Mouse (Mus musculus): ENCODE results near the gene Maco1. TPM values are rescaled to one million over a fixed set of nuclear protein-coding genes. Genes with fewer than 3 reads are reported as not detected.

Gene Maco1
- polyA plus RNA-seq, 1 experiment from 2014 or later = 25.5 TPM

DNA sequence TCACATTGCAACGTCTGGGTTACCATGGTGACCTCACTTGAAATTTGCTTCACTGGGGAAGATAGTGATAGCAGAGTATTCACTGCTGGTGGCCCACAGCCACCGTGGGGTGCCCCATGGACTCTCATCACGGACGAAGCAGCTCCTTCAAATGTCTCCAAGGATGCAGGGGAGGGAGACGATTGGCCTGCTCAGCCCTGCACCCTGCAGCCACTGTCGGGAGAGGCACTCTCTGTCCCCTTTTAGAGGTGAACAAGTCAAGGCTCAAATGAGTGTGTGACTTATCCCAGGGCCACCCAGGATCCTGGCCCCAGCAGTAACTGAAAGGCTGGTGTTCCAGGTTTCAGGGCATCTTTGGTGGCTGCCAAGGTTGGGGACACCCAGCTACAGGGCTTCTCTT lies 61.4 kb downstream of the Maco1 start:
- no peaks in the 10 kb centered on the region for H3K9me3 ChIP-seq (ENCODE audit: control insufficient read depth, low read length)
- no peaks in the 10 kb centered on the region for H3K36me3 ChIP-seq (ENCODE audit: control insufficient read depth, insufficient read depth, low read length)
- H3K4me3 ChIP-seq (ENCODE audit: control insufficient read depth in 1 of 2, insufficient read depth in 1 of 2, low read depth in 1 of 2, low read length in 2 of 2) = no peak overlapping the region
- WGBS = 60% methylated on average over 6 of the region's 6 CpGs
- H3K27me3 ChIP-seq (ENCODE audit: control insufficient read depth, insufficient read depth, low read length) = no peaks in the 10 kb centered on the region
- H3K4me2 ChIP-seq (ENCODE audit: low read length) = no peak overlapping the region
- H3K27ac ChIP-seq (replicated peaks in 1 of 2; ENCODE audit: control insufficient read depth in 1 of 2, insufficient read depth in 1 of 2, low read depth in 2 of 2, low read length in 2 of 2) = no peak overlapping the region
- ATAC-seq (ENCODE audit: insufficient number of reproducible peaks, insufficient read depth, low FRiP score, low read depth) = no peak
- H3K9ac ChIP-seq (ENCODE audit: low read length) = no peak overlapping the region
- peaks cover 2 to 8% of the 10 kb centered on the region in 2 experiments; a peak in 3 of 4 replicates for H3K4me1 ChIP-seq (ENCODE audit: control insufficient read depth in 2 of 2, insufficient read depth in 2 of 2, low read length in 2 of 2)

DNA sequence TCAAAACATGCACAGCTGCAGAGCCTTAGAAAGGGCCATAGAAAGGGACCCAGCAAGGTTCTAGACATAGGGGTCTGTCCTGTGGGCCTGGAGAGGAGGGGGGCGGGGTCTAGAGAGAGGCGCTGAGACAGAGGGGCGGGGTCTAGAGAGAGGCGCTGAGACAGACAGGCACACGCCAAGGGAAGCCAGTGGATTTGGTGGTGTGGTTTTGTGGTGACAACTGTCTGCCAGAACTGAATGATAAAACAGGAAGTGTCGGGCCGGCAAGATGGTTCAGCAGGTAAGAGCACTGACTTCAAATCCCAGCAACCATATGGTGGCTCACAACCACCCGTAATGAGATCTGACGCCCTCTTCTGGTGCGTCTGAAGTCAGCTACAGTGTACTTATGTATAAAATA lies 66.2 kb downstream of the Maco1 start:
- Histone ChIP-seq H3K4me1 (ENCODE audit: control insufficient read depth in 2 of 2, insufficient read depth in 2 of 2, low read length in 2 of 2) (no peaks in the 10 kb centered on the region), H3K27ac (replicated peaks in 1 of 2; ENCODE audit: control insufficient read depth in 1 of 2, insufficient read depth in 1 of 2, low read depth in 2 of 2, low read length in 2 of 2) (no peak overlapping the region), H3K9me3 (ENCODE audit: control insufficient read depth, low read length) (no peaks in the 10 kb centered on the region), H3K4me2 (ENCODE audit: low read length) (no peak overlapping the region), H3K9ac (ENCODE audit: low read length) (no peak overlapping the region), H3K27me3 (ENCODE audit: control insufficient read depth, insufficient read depth, low read length) (no peaks in the 10 kb centered on the region), H3K36me3 (ENCODE audit: control insufficient read depth, insufficient read depth, low read length) (no peaks in the 10 kb centered on the region), H3K4me3 (ENCODE audit: control insufficient read depth in 1 of 2, insufficient read depth in 1 of 2, low read depth in 1 of 2, low read length in 2 of 2) (no peak overlapping the region)
- WGBS = 41% methylated on average over 10 of the region's 10 CpGs
- ATAC-seq (ENCODE audit: insufficient number of reproducible peaks, insufficient read depth, low FRiP score, low read depth) = no peak

DNA sequence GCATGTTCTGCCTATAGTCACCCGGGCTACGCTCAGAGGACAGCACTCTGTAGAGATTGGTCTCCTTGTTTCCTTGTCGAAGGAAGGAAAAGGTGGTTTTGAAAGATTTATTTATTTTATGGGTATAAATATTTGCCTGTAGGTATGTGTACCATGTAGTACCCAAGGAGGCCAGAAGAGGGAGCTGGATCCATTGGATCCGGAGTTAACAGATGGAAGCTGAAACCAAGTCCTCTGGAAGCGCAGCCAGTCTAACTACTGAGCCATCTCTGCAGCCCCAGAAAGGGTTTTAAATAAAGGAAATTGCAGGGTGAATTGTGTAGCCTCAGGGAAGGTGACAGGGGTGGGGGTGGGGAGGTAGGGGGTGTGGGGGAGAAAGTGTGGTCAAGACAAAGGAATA lies 68.4 kb downstream of the Maco1 start:
- no peak overlapping the region for H3K4me3 ChIP-seq (ENCODE audit: control insufficient read depth in 1 of 2, insufficient read depth in 1 of 2, low read depth in 1 of 2, low read length in 2 of 2)
- H3K4me2 ChIP-seq (ENCODE audit: low read length) = no peak overlapping the region
- no peaks in the 10 kb centered on the region for H3K9me3 ChIP-seq (ENCODE audit: control insufficient read depth, low read length)
- no peaks in the 10 kb centered on the region for H3K36me3 ChIP-seq (ENCODE audit: control insufficient read depth, insufficient read depth, low read length)
- no peak for ATAC-seq (ENCODE audit: insufficient number of reproducible peaks, insufficient read depth, low FRiP score, low read depth)
- no peaks in the 10 kb centered on the region for H3K27me3 ChIP-seq (ENCODE audit: control insufficient read depth, insufficient read depth, low read length)
- no peak overlapping the region for H3K9ac ChIP-seq (ENCODE audit: low read length)
- H3K4me1 ChIP-seq (ENCODE audit: control insufficient read depth in 2 of 2, insufficient read depth in 2 of 2, low read length in 2 of 2) = no peaks in the 10 kb centered on the region
- WGBS = 62% methylated on average over 5 of the region's 5 CpGs
- no peak overlapping the region for H3K27ac ChIP-seq (replicated peaks in 1 of 2; ENCODE audit: control insufficient read depth in 1 of 2, insufficient read depth in 1 of 2, low read depth in 2 of 2, low read length in 2 of 2)

DNA sequence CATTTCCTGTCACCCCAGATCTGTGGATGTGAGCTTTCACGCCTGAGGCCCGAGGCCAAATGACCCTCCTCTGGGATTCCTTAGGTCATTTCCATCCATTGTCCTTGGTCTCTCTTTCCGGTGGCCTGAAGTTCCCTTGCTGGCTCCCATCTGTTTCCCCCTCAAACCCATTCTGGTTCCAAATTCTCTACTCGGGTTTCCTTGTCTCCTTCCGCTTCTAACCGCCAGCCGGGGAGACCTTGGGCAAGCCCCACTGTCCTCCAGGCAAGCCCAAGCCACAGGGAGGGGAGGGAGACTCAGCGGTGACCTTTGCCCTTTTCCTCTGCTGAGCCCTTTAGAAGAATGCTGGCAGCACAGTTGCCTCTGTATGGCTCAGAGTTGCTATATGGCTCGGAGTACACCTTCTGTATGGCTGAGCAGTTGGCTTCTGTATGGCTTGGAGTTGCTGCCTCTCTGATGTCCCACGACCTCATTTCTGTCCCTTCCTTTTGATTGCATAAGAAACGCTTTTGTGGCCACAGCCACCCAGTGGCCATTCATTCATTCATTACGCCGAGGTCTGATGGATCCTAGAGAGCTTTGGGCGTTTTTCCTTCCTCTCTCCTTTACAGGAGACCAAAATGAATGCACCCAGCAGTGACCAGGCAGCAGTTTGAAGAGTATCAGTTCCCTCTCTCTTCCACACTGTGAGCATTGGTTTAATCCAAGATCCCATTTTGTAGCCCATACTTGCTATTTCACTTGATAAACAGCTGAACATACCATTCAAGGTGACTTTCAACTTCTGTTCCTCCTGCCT lies 73.8 kb downstream of the Maco1 start:
- no peak overlapping the region for H3K4me3 ChIP-seq (ENCODE audit: control insufficient read depth in 1 of 2, insufficient read depth in 1 of 2, low read depth in 1 of 2, low read length in 2 of 2)
- H3K4me1 ChIP-seq (ENCODE audit: control insufficient read depth in 2 of 2, insufficient read depth in 2 of 2, low read length in 2 of 2) = peaks cover 3 to 10% of the 10 kb centered on the region in 2 experiments; a peak in 2 of 4 replicates
- H3K36me3 ChIP-seq (ENCODE audit: control insufficient read depth, insufficient read depth, low read length) = no peaks in the 10 kb centered on the region
- 0 out of 4 replicates have a peak overlapping the region, but pooled peaks of 1 of the 2 experiments have one; percentile 14 for H3K27ac ChIP-seq (replicated peaks in 1 of 2; ENCODE audit: control insufficient read depth in 1 of 2, insufficient read depth in 1 of 2, low read depth in 2 of 2, low read length in 2 of 2)
- ATAC-seq (ENCODE audit: insufficient number of reproducible peaks, insufficient read depth, low FRiP score, low read depth) = no peak
- H3K4me2 ChIP-seq (ENCODE audit: low read length) = no peak overlapping the region
- no peaks in the 10 kb centered on the region for H3K9me3 ChIP-seq (ENCODE audit: control insufficient read depth, low read length)
- H3K27me3 ChIP-seq (ENCODE audit: control insufficient read depth, insufficient read depth, low read length) = no peaks in the 10 kb centered on the region
- WGBS = 50% methylated on average over 14 of the region's 14 CpGs
- H3K9ac ChIP-seq (ENCODE audit: low read length) = no peak overlapping the region

DNA sequence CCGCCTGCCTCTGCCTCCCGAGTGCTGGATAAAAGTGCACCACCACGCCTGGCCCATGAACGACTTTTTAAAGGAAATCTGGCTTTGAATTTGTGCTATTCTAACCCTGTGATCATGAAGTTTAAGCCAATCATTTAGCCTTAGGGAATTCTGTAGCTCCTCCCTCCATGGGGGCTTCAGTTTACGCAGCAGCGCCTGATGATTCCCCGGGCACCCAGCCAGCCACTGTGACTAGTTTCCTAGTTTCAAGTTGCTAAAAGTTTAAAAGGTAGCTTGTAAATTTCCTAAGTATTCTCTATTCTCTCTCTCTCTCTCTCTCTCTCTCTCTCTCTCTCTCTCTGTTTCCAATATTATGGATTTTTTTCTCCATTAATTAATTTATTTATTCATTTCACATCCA lies 76.9 kb downstream of the Maco1 start:
- H3K27ac ChIP-seq (replicated peaks in 1 of 2; ENCODE audit: control insufficient read depth in 1 of 2, insufficient read depth in 1 of 2, low read depth in 2 of 2, low read length in 2 of 2) = no peak overlapping the region
- no peak for ATAC-seq (ENCODE audit: insufficient number of reproducible peaks, insufficient read depth, low FRiP score, low read depth)
- WGBS = 67% methylated on average over 7 of the region's 7 CpGs
- H3K9me3 ChIP-seq (ENCODE audit: control insufficient read depth, low read length) = no peaks in the 10 kb centered on the region
- no peak overlapping the region for H3K4me3 ChIP-seq (ENCODE audit: control insufficient read depth in 1 of 2, insufficient read depth in 1 of 2, low read depth in 1 of 2, low read length in 2 of 2)
- H3K36me3 ChIP-seq (ENCODE audit: control insufficient read depth, insufficient read depth, low read length) = no peaks in the 10 kb centered on the region
- no peaks in the 10 kb centered on the region for H3K27me3 ChIP-seq (ENCODE audit: control insufficient read depth, insufficient read depth, low read length)
- no peak overlapping the region for H3K9ac ChIP-seq (ENCODE audit: low read length)
- H3K4me2 ChIP-seq (ENCODE audit: low read length) = no peak overlapping the region
- H3K4me1 ChIP-seq (ENCODE audit: control insufficient read depth in 2 of 2, insufficient read depth in 2 of 2, low read length in 2 of 2) = peaks cover 8 to 16% of the 10 kb centered on the region in 2 experiments; a peak in 2 of 4 replicates

DNA sequence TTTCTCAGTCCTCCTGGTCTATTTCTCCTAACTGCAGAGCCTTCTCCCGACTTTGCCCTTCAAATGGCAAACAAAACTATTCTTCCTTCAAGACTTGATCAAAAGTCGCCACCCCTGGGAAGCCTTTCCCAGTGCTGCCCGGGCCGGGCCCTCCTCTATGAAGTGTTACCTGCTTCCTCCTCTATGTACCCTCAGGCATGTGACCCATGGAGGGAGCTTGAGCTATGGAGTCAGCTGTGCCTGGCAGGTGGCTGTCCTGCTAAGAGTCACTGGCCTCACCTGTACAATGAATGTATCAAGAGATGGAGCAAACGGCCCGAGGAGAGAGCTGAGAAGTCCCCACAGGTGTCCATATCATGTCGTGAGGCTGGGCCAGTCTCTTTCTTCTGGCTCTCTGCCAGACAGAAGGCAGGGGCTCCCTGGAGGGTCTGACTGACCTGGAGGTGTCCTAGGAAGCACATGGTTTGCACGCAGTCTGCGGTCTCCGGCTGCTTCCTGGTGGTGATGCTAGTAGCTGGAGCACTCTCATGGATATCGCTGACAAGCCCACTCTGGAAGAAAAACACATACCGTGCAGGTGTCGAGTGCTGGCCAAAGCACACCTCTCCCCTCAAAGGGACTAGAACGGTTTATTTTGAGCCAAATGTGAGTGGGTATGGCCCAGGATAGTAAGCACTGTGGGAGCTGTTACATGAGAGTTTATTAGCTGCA lies 77.8 kb downstream of the Maco1 start:
- H3K4me2 ChIP-seq (ENCODE audit: low read length) = no peak overlapping the region
- H3K4me3 ChIP-seq (ENCODE audit: control insufficient read depth in 1 of 2, insufficient read depth in 1 of 2, low read depth in 1 of 2, low read length in 2 of 2) = no peak overlapping the region
- no peak for ATAC-seq (ENCODE audit: insufficient number of reproducible peaks, insufficient read depth, low FRiP score, low read depth)
- no peaks in the 10 kb centered on the region for H3K9me3 ChIP-seq (ENCODE audit: control insufficient read depth, low read length)
- H3K36me3 ChIP-seq (ENCODE audit: control insufficient read depth, insufficient read depth, low read length) = no peaks in the 10 kb centered on the region
- no peak overlapping the region for H3K27ac ChIP-seq (replicated peaks in 1 of 2; ENCODE audit: control insufficient read depth in 1 of 2, insufficient read depth in 1 of 2, low read depth in 2 of 2, low read length in 2 of 2)
- WGBS = 47% methylated on average over 14 of the region's 14 CpGs
- peaks cover 8 to 16% of the 10 kb centered on the region in 2 experiments; a peak in 2 of 4 replicates for H3K4me1 ChIP-seq (ENCODE audit: control insufficient read depth in 2 of 2, insufficient read depth in 2 of 2, low read length in 2 of 2)
- H3K27me3 ChIP-seq (ENCODE audit: control insufficient read depth, insufficient read depth, low read length) = no peaks in the 10 kb centered on the region
- H3K9ac ChIP-seq (ENCODE audit: low read length) = no peak overlapping the region

DNA sequence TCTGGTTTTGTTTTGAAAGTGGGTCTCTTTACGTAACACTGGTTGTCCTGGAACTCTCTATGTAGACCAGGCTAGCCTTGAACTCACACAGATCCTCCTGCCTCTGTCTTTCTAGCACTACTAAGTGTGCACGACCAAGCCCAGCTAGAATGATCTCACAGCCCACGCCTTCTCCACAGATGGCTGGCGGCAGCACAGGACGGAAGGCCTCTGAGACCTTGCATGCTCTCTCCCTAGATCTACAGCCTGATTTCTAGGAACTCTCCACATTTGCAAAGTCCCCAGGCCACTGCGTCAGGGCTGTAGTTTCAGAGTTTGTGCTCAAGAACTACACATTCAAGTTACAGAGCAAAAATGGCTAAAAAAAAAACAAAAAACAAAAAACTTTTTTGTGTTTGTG lies 79.0 kb downstream of the Maco1 start:
- no peaks in the 10 kb centered on the region for H3K36me3 ChIP-seq (ENCODE audit: control insufficient read depth, insufficient read depth, low read length)
- no peak overlapping the region for H3K4me3 ChIP-seq (ENCODE audit: control insufficient read depth in 1 of 2, insufficient read depth in 1 of 2, low read depth in 1 of 2, low read length in 2 of 2)
- no peak overlapping the region for H3K27ac ChIP-seq (replicated peaks in 1 of 2; ENCODE audit: control insufficient read depth in 1 of 2, insufficient read depth in 1 of 2, low read depth in 2 of 2, low read length in 2 of 2)
- H3K27me3 ChIP-seq (ENCODE audit: control insufficient read depth, insufficient read depth, low read length) = no peaks in the 10 kb centered on the region
- 80% methylated on average over 6 of the region's 6 CpGs for WGBS
- no peaks in the 10 kb centered on the region for H3K9me3 ChIP-seq (ENCODE audit: control insufficient read depth, low read length)
- peaks cover 8 to 21% of the 10 kb centered on the region in 2 experiments; a peak in 3 of 4 replicates for H3K4me1 ChIP-seq (ENCODE audit: control insufficient read depth in 2 of 2, insufficient read depth in 2 of 2, low read length in 2 of 2)
- ATAC-seq (ENCODE audit: insufficient number of reproducible peaks, insufficient read depth, low FRiP score, low read depth) = no peak
- H3K4me2 ChIP-seq (ENCODE audit: low read length) = no peak overlapping the region
- H3K9ac ChIP-seq (ENCODE audit: low read length) = no peak overlapping the region

Data from heart, embryonic 14.5 days (tissue).